Mouse (Mus musculus) midbrain, embryonic 12.5 days (tissue): ENCODE results near the gene Ezr. TPM values are rescaled to one million over a fixed set of nuclear protein-coding genes. Genes with fewer than 3 reads are reported as not detected.

ENCODE experiments used
- ATAC-seq: fragments of 200-750 bp; cut with Nextera tagmentation; 2 replicates; pipeline ENCODE4 v1.8.0; 2017; ENCODE audit warnings: low read depth, moderate TSS enrichment, moderate library complexity; ENCODE audit not compliant: low FRiP score
- H3K27ac ChIP-seq: fragments of 300-500 bp; sonication (generic); replicated peaks from 2 replicates; pipeline ENCODE4 v1.5.1; 2016; ENCODE audit warnings: mild to moderate bottlenecking
- H3K27me3 ChIP-seq: fragments of 300-500 bp; sonication (generic); 2 replicates; pipeline ENCODE4 v1.6.1; 2016; ENCODE audit warnings: mild to moderate bottlenecking
- H3K36me3 ChIP-seq: fragments of 300-500 bp; sonication (generic); 2 replicates; pipeline ENCODE4 v1.6.1; 2016
- H3K4me1 ChIP-seq: fragments of 300-500 bp; sonication (generic); 2 replicates; pipeline ENCODE4 v1.6.1; 2016
- H3K4me2 ChIP-seq: fragments of 300-500 bp; sonication (generic); replicated peaks from 2 replicates; pipeline ENCODE4 v1.6.1; 2016; ENCODE audit warnings: mild to moderate bottlenecking, moderate library complexity
- H3K4me3 ChIP-seq: fragments of 300-500 bp; sonication (generic); 2 replicates; pipeline ENCODE4 v1.5.1; 2016; ENCODE audit warnings: mild to moderate bottlenecking
- H3K9ac ChIP-seq: fragments of 300-500 bp; sonication (generic); replicated peaks from 2 replicates; pipeline ENCODE4 v1.6.1; 2016; ENCODE audit warnings: mild to moderate bottlenecking, moderate library complexity
- H3K9me3 ChIP-seq: fragments of 300-500 bp; sonication (generic); 2 replicates; pipeline ENCODE4 v1.6.1; 2016; ENCODE audit warnings: mild to moderate bottlenecking
- WGBS: fragments of 180-500 bp; shearing (Covaris S2); methylation state at CpG from one replicate; pipeline ENCODE4 v1.1.7; 2016; 5-methylcytosine and 5-hydroxymethylcytosine counted together
- polyA plus RNA-seq: library from polyadenylated mRNA; unstranded; fragments of >200 nt; fragmentation: Nextera tagmentation; extraction: Ambion mirVana; gene quantifications from 2 replicates; pipeline ENCODE4 v1.2.1, GENCODE M21; 2016

The Ezr gene
- polyA plus RNA-seq, 1 experiment from 2014 or later = 53.2 TPM

DNA sequence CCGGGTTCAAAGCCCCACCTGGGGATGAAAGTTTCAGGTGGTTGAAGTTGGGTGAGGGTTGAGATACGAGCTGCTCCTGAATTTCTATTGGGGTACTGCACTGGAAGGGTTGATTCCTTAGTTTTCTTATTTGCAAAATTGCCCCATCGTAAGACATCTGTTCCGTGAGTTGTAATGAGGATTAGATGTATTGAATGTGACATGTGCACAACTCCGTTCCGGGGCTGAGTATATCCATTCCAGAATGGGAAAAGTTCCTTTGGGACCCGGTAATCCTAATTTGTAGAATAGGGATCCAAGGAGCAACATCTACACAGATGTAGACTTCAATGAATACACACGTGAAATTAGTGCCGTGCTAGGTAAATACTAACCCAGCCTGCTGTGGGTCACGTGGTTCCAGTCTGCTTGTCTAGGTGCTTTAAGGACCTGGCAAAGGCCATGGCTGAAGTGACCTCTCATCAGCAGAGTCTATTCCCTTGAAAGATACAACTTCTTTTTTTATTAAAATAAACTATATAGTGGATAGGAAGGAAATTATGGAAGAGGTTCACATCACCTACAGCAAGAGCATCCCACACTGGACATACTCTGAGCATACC lies 1.3 kb upstream of the Ezr start:
- Histone ChIP-seq H3K9ac (no peak overlapping the region), H3K4me1 (peaks cover 26% of the 10 kb centered on the region), H3K9me3 (no peaks in the 10 kb centered on the region), H3K27ac (no peak overlapping the region), H3K4me2 (peak overlapping the region; percentile 89), H3K27me3 (peaks cover 66% of the 10 kb centered on the region), H3K4me3 (0 out of 2 replicates have a peak overlapping the region, but pooled peaks have one; percentile 67), H3K36me3 (no peaks in the 10 kb centered on the region)
- WGBS = 35% methylated on average over 10 of the region's 10 CpGs
- ATAC-seq = no peak

DNA sequence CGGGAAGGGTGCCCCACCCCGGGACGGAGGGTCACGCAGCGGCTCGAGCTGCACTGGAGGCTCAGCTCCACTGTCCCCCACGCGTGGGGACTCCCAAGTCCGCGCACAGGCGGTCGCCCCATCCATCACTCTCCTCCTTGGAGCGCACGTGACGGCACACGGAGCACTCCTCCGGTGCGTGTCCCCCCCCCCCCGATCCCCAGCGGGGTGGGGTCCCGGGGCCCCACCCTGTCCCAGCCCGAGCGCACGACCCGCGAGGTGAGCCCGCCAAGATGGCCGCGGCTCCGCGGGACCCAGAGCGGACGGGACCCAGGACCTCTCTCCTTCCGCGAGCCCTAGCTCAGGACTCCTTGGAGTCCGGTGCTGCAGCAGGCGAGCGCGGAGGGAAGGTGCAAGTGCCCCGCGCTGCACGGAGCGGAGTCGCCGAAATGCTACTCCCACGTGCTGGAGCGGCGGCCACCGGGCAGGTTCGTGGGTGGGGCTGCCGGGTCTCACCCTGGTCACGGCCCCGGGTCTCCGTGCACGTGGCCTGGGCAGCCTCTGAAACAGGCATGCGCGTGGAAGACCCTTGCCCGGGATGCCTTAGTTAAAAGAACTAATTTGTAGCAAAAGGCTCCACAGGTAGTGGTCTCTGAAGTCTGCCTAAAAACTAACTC lies 550 bp upstream of the Ezr start:
- Histone ChIP-seq H3K4me1 (peaks cover 32% of the 10 kb centered on the region), H3K36me3 (no peaks in the 10 kb centered on the region), H3K9ac (peak overlapping the region; percentile 68), H3K27ac (0 out of 2 replicates have a peak overlapping the region, but pooled peaks have one; percentile 30), H3K4me3 (peak overlapping the region; percentile 67), H3K27me3 (peaks cover 72% of the 10 kb centered on the region), H3K4me2 (peak overlapping the region; percentile 89), H3K9me3 (no peaks in the 10 kb centered on the region)
- ATAC-seq = peak; percentile 68
- WGBS = under 1% methylated on average over 48 of the region's 58 CpGs

DNA sequence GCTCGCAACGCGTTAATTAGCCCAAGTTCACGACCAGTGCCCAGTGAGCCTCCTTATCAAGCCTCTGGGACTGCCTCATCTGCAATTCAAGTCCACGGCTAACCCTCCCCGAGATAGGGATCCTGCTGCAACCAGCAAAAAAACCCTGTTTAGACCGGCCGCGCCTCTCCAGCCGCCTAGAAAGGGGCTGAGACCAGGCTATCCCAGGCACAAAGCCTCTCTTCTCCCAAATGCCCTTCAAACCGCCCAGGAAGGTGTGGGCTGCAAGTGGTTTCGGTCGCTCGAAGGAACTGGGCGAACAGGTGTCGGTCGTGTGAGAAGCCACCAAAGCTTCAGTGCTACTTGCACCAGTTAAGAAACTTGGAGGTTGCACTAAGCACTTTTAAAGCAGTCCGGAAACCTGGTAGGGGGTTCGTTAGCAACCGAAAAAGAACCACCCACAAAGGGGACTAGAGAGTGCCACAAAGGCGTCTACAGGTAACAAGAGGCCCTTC lies 504 bp downstream of the Ezr start:
- Histone ChIP-seq H3K4me1 (peaks cover 33% of the 10 kb centered on the region), H3K9ac (peak overlapping the region; percentile 68), H3K4me2 (peak overlapping the region; percentile 89), H3K4me3 (peak overlapping the region; percentile 67), H3K9me3 (no peaks in the 10 kb centered on the region), H3K27ac (no peak overlapping the region), H3K27me3 (peaks cover 73% of the 10 kb centered on the region), H3K36me3 (no peaks in the 10 kb centered on the region)
- ATAC-seq = no peak
- WGBS = 1% methylated on average over 21 of the region's 21 CpGs

DNA sequence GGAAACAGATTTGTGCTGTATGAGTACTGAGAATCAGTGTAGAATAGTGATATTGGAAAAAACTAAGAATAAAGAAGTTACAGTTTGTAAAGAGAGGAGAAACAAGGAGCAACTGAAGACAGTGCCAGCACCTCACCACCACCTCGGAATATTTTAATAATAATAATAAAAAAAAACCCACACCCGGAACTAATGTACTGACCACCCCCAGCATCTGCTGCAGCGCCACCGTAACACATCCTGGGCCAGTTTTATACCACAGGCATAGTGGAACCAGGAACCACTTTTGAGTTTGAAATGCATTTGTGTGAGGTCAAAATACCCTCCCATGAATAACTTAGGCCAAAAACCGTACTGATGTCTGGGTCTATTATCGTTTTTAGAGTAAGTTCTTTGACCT lies 1.3 kb downstream of the Ezr start:
- Histone ChIP-seq H3K9me3 (no peaks in the 10 kb centered on the region), H3K4me1 (peaks cover 40% of the 10 kb centered on the region), H3K4me2 (peak overlapping the region; percentile 89), H3K27me3 (peaks cover 68% of the 10 kb centered on the region), H3K9ac (no peak overlapping the region), H3K4me3 (peak overlapping the region; percentile 13), H3K27ac (no peak overlapping the region), H3K36me3 (no peaks in the 10 kb centered on the region)
- WGBS = 53% methylated on average over 6 of the region's 6 CpGs
- no peak for ATAC-seq

DNA sequence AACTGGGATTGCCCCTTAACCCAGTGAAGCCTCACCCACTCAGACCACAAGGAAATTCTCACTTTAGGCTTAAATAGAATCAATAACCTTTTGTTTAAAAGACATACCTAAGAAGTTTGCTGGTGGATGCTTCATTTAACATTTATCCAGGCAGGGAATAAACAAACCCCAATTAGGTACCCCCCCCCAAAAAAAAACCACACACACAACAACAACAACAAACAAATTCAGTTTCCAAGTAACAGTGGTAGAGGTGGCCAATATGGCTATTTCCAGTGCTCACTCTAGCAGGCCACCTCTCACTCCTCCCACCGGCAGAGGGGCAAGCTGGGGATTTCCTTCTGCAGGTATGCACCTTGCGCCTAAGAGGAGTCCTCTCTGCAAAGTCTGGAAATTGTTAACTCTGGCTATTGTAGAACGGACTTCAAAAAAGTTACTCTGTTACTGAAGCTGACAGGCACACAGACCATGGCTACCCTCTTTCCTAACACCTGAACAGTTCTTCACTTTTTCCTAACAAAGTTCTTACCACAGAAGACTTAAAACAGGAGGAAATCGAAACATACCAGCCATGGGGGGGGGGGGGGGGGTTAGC lies 2.0 kb downstream of the Ezr start:
- no peak for ATAC-seq
- Histone ChIP-seq H3K9me3 (no peaks in the 10 kb centered on the region), H3K9ac (no peak overlapping the region), H3K27me3 (peaks cover 68% of the 10 kb centered on the region), H3K4me2 (peak overlapping the region; percentile 89), H3K4me1 (peaks cover 43% of the 10 kb centered on the region), H3K36me3 (no peaks in the 10 kb centered on the region), H3K4me3 (0 out of 2 replicates have a peak overlapping the region, but pooled peaks have one; percentile 13), H3K27ac (no peak overlapping the region)
- WGBS = 71% methylated on average over 4 of the region's 4 CpGs

DNA sequence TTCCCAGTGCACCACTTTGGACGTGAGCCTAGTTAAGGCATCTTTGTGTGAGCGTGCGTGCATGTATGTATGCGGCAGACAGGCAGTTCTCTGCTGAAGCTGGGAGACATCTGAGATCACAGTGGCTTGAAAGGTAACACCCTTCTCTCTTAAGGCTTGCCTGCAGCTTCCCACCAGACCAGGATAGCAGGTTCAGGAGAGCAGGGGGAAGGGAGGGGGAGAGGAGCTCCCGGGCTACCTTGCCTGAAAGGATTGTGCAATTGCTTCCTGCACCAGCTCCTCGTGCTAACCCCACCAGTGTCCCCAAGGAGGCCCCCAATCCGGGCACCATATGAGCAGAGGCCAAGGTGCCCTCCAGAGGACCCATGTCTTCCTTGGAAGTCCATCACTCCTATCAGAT lies 3.0 kb downstream of the Ezr start:
- peaks cover 46% of the 10 kb centered on the region for H3K4me1 ChIP-seq
- H3K4me2 ChIP-seq = peak overlapping the region; percentile 61
- H3K9me3 ChIP-seq = no peaks in the 10 kb centered on the region
- 38% methylated on average over 7 of the region's 7 CpGs for WGBS
- ATAC-seq = no peak
- H3K9ac ChIP-seq = no peak overlapping the region
- H3K27me3 ChIP-seq = peaks cover 61% of the 10 kb centered on the region
- H3K36me3 ChIP-seq = no peaks in the 10 kb centered on the region
- H3K27ac ChIP-seq = no peak overlapping the region
- no peak overlapping the region for H3K4me3 ChIP-seq

DNA sequence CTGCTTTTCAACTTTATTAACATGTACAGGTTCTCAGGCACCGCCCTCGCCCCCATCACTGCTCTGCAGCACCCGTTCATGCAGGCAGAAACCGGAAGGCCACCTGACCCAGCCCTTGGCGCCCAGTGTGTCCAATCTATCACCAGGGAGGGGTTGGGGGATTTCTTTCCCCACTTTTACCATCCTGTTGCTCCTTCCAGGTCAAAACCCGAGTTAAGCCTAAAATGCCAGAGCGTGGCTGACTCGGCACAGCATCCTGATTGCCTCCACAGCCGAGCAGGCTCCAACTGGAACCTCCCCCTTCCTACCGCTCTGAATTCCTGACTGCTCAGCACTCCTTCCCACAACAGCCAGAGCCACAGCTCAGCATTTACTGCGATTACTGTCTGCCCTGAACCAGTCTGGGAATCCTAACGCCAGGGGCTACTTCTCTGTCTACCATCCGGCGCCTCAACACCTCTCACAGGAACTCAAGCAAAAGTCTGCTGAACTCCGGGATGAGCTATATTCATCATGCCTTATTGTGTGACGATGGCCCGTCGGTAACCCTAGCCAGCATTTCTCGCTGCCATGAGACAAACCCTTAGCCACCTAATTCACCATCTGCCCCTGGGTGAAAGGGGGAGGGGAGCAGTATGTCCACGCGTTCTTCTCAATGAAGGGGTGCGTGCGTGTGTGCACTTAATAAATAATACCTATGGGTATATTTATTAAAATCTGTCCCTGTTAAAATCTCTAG lies 3.6 kb downstream of the Ezr start:
- peak; percentile 48; the same call in 1 of the 2 replicates for ATAC-seq
- Histone ChIP-seq H3K4me1 (peaks cover 46% of the 10 kb centered on the region), H3K27ac (no peak overlapping the region), H3K4me2 (peak overlapping the region; percentile 61), H3K9ac (peak overlapping the region; percentile 24; the same call in 1 of the 2 replicates), H3K27me3 (peaks cover 55% of the 10 kb centered on the region), H3K36me3 (no peaks in the 10 kb centered on the region), H3K9me3 (no peaks in the 10 kb centered on the region), H3K4me3 (peak overlapping the region; percentile 33)
- 9% methylated on average over 23 of the region's 23 CpGs for WGBS

DNA sequence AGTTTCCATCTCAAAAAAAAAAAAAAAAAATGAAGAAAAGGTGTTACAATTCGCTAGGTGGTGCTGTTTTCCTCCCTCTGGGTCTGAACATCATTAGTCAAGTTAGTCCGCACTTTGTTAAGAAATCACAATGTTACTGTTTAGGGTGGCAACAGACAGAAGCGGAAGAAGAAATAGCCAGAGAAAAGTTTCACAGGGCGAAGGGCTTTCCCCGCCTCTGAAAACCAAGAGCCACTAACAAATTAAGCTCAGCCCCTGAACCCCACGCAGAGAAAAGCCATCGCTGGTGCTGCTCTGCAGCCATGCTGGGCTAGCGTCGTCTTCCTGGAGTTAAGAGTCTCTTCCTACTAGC lies 4.3 kb downstream of the Ezr start:
- Histone ChIP-seq H3K4me3 (peak overlapping the region; percentile 33), H3K27me3 (peaks cover 49% of the 10 kb centered on the region), H3K27ac (no peak overlapping the region), H3K36me3 (no peaks in the 10 kb centered on the region), H3K9me3 (no peaks in the 10 kb centered on the region), H3K4me1 (peaks cover 46% of the 10 kb centered on the region), H3K9ac (peak overlapping the region; percentile 24; the same call in 1 of the 2 replicates), H3K4me2 (peak overlapping the region; percentile 61)
- ATAC-seq = no peak
- under 1% methylated on average over 9 of the region's 9 CpGs for WGBS

DNA sequence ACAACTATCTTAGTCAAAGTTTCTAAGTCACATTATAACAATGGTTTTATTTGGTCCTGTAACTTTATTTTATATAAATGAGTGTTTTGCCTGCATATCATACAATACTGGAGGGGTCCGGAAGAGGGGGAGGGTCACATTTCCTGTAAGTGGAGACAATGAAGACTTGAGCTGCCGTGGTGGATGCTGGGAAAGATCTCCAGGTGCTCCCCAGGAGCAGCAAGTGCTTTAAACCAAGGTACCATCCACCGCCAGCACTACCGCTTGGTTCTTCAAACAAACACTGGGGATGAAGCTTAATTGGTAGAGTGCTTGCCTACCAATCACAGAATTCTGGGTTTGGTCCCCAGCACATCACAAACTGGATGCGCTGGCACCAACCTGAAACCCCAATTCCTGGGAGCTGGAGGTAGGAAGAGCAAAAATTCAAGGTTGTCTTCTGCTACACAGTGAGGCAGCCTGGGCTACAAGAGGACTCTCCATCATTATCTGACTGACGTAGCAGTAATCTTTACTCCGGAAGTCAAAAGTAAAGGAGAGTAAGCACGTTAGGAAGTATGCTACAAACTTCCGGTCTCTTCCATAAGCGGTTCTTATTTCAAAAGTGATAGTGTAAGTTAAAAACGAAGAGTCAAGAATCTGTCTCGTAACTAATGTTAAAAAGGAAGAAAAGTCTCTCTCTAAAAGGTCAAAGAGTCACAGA lies 4.8 kb downstream of the Ezr start:
- H3K4me3 ChIP-seq = no peak overlapping the region
- no peak overlapping the region for H3K9ac ChIP-seq
- peaks cover 43% of the 10 kb centered on the region for H3K27me3 ChIP-seq
- 70% methylated on average over 12 of the region's 12 CpGs for WGBS
- H3K9me3 ChIP-seq = no peaks in the 10 kb centered on the region
- peaks cover 46% of the 10 kb centered on the region for H3K4me1 ChIP-seq
- no peak overlapping the region for H3K27ac ChIP-seq
- H3K4me2 ChIP-seq = no peak overlapping the region
- no peaks in the 10 kb centered on the region for H3K36me3 ChIP-seq
- ATAC-seq = no peak

DNA sequence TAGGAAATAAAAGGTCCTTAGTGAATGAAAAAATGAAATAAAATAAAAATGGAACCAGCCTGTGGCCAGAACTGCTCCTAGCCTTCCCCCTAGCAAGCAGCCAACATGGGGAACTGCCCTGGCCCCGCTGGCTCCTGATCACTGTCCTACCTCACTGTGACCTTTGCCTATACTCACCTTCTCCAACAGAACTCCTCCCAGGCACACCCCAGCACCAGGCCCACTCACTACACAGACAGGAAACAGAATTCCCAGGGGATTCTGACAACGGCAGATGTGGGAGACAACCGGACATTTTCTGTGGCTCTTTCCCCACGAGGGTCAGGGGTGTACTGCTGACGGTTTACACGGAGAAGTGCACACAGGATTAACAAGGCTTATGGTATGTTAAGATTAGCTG lies 5.5 kb downstream of the Ezr start:
- ATAC-seq = no peak
- no peaks in the 10 kb centered on the region for H3K9me3 ChIP-seq
- no peak overlapping the region for H3K4me2 ChIP-seq
- H3K4me1 ChIP-seq = peaks cover 43% of the 10 kb centered on the region
- no peaks in the 10 kb centered on the region for H3K36me3 ChIP-seq
- H3K27ac ChIP-seq = no peak overlapping the region
- no peak overlapping the region for H3K4me3 ChIP-seq
- 77% methylated on average over 6 of the region's 6 CpGs for WGBS
- peaks cover 37% of the 10 kb centered on the region for H3K27me3 ChIP-seq
- no peak overlapping the region for H3K9ac ChIP-seq

DNA sequence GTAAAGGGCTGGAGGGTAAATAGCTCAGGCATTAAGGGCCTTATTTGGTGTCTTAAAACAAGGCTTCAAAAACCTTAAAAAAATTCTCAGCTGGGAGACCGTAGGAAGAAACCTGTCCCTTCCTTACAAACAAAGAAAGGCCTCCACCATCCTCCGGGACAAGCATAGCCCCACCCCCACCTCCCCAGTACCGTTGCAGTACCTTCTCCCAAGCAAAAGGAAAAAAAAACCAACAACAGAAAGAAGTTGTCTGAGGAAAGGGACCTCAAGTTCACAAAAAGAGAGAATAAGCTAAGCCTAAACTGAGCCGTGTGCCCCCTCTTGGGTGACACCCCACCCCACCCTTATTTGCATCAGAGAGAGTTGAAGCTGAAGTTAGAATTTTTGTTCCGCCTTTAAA lies 6.0 kb downstream of the Ezr start:
- no peak for ATAC-seq
- H3K27ac ChIP-seq = no peak overlapping the region
- H3K4me1 ChIP-seq = peaks cover 39% of the 10 kb centered on the region
- no peak overlapping the region for H3K9ac ChIP-seq
- no peak overlapping the region for H3K4me3 ChIP-seq
- 29% methylated on average over 5 of the region's 5 CpGs for WGBS
- H3K4me2 ChIP-seq = no peak overlapping the region
- no peaks in the 10 kb centered on the region for H3K36me3 ChIP-seq
- H3K9me3 ChIP-seq = no peaks in the 10 kb centered on the region
- H3K27me3 ChIP-seq = peaks cover 33% of the 10 kb centered on the region
